Mouse (Mus musculus) layer of hippocampus, adult 9-10 months (tissue): ENCODE results near the gene Lrrc66.
"Not testable (repeated sequence)": the region's sequence is repeated elsewhere in the genome, so short reads cannot be mapped to it uniquely, and the experiment has no call there.

Experiments
- DNase-seq: peaks from one replicate; pipeline ENCODE4 v3.0.0; 2022; ENCODE audit warnings: low spot score

Gene Lrrc66

DNA sequence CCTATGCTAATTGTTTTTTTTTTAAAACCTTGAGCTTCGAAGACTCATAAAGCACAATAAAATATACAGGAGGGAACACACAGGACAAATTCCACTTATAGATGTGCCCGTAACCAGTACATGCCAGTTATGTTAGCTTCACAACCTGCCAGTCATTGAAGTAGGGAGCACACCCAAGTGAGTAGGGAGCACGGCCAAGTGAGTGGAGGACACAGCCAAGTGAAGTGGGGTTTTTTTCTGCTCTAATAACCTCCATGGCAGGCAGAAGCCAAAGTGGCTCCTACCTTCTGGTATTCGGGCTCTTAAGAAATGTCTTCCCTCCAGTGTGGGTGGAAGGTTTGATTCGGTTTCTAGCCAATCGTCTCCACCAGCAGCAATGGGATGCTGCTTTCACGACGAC, 19.0 kb downstream of the Lrrc66 start:
- no peak for DNase-seq

DNA sequence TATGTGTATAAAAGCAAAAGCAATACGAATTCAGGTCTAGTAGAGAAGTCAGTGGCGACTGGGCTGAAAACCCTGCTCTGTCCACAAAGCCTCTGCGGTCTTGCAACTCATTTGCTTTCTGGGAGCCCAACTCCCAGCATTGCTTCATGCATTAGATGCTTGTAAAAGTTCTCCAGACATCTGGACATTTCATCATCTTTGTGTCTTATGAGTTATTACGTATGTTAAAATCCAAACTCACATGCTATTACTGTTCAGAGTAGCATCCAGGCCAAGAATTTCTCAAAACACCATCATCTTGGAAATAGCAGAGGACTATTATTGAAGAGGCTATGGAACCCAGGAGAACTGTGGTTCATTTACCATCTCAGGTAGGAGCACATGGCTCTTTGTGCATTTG, 21.3 kb downstream of the Lrrc66 start:
- no peak for DNase-seq

DNA sequence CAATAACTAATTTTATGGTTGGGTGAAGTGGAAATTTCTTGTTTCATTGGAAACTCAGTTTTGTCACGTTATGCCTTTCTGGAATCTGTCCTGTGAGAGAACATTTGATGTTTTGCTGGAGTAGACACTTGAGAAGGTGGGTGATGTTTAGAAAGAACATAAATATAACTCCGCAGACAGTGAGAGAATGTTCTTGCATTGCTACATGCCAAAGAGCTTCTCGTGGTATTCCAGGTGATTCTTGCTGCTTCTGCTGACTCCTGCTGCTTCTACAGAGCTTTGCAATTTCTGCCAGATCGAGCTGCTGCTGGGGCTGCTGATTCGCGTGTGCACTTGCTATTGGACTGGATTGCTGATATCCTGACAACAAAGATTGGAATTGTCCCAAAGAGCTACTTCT, 27.4 kb downstream of the Lrrc66 start:
- DNase-seq: no peak

DNA sequence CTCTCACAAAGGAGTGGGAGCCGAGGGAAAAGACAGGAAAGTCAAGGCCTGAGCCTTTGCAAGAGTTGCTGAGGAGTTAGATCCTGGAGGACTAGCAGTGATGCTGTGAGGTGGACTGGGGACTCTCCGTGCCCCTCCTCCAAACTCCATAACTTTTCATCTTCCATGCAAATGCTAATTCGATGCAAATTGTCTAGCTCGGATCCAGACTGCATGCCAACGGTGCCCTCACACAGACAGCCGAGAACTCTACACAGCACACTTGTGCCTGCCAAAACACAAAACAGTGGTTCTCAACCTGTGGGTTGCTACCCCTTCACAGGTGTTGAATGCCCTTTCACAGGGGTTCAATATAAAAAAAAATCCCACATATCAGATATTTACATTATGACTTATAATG, 27.8 kb downstream of the Lrrc66 start:
- DNase-seq: no peak

DNA sequence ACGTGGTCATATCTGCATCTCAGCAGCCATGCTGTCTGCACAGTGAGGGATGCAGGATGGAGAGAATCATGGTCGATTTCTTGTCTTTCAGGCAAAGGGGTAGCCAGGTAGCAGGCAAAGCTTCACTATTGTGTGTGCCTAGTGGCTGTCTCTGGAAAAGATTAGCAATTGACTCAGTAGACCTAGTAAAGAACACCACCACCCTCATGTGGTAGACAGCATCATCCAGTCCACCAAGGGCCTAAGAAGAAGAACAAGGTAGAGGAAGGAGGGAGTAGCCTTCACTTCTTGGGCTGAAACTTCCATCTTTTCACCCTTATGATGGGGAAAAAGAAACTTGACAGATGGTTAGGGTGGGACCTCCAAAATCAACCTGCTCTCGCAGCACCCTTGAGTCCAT, 29.5 kb downstream of the Lrrc66 start:
- DNase-seq: no peak

DNA sequence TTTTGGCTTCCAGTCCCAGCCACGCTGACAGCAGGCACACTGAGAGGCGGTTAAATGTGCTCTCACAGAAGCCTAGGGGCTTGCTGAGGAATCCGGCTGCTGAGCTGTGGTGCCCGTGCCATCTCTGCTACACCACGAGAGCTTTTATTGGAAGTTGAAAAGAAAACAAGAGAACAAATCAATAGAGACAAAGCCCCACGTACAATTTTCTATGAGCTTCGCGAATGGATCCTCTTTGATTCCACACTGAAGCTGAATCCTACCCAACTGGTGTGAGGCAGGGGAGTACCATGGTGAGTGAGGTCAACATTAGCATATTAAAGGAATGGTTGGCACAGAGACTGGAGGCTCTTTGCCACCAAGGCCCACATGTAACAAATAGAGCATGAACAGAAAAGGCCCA, 31.0 kb downstream of the Lrrc66 start:
- DNase-seq: no peak

DNA sequence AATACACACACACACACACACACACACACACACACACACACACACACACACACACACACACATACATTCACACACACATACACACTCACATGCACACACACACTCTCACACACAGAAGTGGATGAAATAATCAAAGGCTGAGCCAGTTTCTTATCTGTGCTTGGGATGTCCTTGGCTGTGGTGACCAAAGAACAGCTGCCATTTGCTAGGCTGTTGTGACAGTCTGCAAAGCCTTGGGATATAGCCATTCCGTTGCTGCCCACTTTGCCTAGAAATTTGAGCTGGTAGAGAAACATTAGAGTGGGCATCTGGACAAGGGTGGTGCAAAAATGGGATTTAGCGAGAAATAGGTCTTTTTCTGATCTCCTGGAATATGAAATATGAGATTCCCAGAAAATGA, 32.3 kb downstream of the Lrrc66 start:
- DNase-seq: no peak

DNA sequence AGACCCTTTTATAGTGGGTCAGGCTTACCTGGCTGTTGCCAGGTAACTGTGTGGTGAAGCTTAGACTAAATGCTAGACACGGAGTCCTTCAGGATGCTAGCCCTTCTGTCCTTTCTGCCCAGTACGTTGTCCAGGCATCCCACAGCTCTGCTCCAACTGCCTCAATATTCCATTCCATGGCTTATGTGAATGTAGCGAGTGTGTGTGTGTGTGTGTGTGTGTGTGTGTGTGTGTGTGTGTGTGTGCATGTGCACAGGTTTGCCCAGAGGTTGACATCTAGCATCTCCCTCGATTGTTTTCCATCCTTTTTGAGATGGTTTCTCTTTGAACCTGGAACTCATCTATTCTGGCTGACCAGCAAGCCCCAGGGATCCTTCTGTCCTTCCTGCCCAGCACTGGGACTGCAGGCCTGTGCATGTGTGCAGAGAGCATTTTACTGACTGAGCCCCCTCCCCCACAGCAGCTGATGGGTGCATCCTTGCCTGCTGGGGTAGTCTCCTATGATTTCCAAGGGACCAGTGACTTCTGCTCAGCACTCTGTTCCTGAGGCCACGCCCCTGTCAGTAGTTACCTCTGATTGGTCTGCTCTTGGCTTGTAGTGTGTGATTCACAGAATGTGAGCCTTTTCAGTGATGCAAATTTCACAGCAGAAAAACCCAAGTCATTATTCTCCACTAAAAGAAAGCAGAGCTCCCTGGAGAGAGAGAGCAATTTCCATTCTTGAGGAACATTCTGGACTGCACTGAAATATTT, 33.2 kb downstream of the Lrrc66 start:
- DNase-seq: no peak

DNA sequence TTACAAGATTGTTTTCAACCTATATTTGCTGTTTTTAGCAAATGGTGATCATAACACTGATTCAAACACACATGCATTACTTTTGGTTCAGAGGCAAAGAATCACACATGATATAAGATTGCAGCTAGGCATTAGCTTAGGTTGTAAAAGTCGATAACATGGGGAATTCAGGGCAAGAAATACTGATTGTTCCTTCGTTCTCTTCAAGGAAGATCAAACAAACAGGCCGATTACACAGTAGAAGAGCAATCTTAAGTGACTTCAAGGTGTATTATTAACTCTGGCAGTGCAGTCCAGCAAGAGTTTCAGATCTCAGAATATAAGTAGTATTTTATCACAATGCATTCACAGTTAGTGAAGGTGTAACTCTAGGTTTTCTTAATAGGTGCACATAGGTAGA, 45.2 kb downstream of the Lrrc66 start:
- DNase-seq: no peak

DNA sequence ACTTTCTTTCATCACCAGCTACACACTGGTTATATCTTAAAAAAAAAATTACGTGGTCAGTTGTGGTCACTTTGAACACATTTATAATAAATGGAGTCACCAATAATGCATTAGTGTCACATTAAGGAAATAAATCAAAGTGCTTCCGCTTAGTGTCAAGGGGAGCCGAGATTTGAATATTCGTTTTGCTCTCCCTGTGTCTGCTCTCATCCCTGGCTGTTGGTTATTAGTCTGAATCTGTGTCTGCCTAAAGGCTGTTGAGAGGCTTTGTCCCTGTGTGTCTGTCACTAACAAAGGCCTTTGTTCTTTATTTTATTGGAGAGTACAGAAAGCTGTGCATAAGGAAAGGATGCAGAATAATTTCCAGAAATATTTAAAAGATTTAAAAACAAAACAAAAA, 45.7 kb downstream of the Lrrc66 start:
- DNase-seq: no peak

DNA sequence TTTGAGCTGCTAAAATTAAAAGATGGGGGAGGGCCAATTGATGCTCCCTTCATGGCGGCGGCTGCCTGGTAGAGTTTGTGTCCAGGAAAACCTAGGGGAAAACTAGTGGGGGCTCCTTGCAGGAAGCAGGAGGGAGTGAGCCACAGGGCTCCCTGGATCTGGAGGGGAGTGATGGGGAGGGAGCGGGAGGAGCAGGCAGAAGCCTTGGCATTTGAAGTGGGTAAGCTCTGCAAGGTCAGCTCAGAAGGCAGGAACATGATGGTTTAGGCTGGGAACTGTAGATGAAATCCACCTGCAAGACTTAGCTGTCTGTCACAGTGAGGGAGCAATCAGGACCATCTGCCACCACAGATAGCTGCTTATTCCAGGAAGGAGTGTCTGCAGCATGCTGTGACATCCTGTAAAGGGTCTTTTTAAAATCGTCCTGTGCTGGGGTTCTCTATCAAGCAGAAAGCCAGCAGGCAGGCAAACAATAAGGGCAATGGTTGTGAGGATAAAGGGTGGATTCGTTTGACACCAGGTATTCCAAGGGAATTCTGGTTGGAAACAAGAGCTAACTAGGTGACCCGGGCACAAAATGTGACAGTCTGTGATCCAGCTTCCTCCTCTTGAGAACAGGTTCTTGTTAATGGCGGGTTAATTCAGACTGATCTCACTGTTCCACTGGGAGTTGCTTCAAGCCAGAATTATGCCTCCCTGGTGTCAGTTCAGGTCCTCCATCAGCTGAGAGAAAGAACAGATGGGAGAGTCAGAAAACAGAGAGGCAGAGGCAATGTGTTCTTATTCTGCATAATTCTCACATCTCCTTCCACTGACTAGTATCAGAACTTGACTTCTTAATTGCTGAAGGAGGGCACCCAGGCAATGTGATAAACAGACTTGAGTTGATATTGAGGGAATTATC, 46.9 kb downstream of the Lrrc66 start:
- DNase-seq: no peak

DNA sequence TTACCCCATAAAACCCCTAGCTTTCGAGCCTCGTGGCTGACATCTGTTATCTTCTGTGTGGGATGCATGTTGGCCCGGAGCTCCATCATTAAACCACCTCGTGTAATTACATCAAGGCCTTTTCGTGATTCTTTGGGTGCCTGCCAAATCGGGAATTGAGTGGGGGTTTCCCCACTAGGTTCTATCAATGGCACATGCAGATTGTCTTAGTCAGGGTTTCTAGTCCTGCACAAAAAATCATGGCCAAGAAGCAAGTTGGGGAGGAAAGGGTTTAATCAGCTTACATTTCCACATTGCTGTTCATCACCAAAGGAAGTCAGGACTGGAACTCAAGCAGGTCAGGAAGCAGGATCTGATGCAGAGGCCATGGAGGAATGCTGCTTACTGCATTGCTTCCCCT, 48.3 kb downstream of the Lrrc66 start:
- not testable (repeated sequence) for DNase-seq

DNA sequence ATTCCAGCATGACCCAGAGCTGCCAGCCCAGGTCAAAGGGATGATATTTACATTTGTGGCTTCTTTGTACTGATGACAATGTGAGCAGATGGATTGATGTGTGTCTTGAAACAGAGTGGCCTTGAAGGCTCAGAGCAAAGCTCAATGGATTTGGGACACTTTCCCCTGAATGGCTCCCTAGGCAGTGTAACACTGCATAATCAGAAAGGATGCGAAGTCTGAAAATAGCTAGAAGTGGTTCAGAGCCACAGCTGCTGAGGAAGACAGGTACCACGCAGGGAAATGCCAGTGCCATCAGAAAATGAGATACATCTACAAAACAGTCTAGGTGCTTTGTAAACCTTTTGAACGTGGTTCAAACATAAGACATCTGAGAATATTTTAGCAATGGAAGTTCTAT, 54.2 kb downstream of the Lrrc66 start:
- DNase-seq: no peak

DNA sequence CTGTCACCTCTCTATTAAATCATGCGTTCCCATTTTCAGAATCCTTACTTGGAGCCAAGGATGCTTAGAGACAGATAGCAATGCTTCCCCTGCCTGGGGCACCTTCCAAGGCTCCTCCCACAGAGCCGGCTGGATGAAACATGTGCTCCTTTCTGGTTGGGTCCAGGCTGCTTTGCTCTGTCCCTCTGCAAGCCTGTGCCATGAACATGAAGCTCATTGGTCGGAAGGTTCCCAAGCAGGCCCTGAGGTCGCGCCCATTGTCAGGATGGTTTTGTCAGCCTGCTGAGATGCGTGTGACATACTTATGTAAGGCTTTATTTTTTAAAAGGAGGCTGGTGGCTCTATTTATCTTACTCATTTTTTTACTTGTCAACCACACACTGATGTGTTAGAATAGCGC, 55.6 kb downstream of the Lrrc66 start:
- DNase-seq: no peak

DNA sequence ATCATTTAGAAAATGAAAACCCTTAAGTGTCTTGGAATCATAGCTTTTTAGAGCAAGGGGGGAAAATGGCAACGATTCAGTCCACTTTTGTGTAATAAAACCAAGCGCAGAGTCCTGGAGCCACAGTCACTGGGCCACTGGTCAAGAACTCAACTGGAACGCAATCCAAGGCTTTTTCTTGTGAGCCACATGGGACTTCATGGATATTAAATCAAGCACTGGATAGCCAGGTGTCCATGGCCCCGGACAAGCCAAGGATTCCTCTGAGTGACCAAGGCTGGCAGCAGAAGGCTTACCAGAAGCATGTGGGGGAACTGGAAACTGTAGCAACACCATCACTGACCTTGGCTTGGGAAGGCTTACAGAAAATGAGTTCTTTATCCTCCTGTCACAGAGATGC, 57.7 kb downstream of the Lrrc66 start:
- DNase-seq: no peak

DNA sequence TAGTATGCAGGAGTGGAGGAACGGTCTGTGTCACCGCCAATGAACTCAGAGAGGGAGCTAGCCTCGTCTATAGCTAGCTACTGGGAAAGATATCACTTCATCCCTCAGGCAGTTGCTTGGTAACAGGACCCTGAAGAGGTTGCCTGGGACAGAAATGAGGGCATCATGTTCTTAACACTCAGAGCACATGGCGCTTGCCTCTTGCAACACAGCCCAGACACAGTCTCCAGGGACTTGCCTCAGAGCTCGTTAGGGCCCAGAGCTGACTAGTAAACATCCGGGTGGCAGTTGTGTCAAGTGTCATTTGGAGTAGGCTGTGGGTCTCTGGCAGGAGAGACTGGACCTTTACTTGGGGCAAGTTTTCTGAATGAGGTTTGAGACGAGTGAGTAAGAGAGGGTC, 58.5 kb downstream of the Lrrc66 start:
- DNase-seq: no peak

DNA sequence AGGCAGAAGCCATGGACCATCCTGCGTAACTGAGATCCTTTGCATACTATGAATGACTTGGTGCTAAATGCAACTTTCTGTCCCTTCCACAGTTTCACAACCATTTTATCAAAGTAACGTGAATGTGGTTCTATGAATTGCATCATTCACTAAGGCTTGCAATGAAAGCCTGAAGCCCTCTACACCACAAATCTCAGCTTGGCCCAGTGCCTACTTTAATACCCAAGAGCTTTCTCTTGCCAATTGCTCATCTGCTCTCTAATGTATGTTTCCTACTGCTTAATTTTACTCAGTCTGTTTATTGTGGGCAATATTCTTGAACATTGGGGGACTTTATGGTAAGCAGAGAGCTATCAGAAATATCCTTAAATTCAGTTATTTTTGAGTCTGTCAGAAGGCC, 59.5 kb downstream of the Lrrc66 start:
- DNase-seq: no peak

DNA sequence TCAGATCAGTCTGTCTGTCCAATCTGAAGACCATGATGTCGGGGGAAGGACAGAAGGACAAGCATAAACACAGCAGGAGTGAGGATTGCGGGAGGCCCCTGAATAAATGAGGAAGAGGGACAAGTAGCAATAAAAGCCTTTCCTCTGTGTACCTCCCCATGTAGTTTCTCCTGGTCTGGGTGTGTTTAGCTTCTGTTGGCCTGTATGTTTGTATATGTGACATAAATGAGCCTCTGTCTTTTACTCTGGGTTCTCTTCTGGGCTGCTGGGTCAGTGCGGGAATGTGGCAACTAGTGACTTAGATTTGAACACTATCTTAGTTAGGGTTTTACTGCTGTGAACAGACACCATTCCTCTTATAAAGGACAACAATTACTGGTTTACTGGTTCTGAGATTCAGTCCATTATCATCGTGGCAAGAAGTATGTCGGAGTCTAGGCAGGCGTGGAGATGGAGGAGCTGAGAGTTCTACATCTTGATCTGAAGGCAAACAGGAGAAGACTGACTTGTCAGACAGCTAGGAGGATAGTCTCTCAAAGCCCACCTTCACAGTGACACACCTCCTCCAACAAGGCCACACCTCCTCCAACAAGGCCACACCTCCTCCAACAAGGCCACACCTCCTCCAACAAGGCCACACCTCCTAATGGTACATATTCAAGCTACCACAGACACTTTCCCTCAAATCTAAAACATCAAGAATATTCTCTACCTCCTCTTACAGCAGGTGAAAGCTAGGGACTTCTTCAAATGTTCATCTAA, 60.8 kb downstream of the Lrrc66 start:
- no peak for DNase-seq

DNA sequence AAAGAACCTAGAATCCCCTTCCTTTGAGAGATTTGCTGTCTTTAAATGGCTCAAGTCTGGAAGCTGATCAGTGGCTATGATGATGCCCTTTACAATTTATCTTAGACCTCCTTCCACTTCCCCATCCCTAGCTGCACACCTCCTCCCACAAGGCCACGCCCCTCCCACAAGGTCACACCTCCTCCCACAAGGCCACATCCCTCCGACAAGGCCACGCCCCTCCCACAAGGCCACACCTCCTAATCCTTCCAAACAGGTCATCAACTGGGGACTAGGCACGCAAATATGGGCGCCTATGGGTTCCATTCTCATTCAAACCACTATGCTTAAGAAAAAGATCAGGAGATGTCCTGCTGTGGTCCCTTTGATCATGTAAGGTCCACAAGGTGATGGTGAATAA, 63.1 kb downstream of the Lrrc66 start:
- DNase-seq: no peak

DNA sequence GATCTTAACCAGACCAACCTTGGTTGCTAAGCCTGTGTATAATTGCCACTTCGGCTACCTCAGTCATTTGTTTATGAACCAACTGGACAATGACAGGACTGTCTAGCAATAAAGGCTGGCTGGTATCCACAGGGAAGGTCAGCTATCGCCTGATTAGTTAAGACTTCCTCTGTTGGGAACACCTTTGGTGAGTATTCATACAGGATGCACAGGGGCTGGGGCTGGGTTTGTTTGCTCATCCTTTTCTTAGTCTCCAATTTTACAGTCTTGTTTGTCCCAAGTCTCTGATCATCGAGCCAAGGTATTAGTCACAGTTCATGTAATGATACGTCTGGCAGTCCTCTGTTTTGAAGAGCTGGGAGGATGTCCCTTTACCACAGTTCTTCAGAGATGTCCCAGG, 65.4 kb downstream of the Lrrc66 start:
- no peak for DNase-seq

DNA sequence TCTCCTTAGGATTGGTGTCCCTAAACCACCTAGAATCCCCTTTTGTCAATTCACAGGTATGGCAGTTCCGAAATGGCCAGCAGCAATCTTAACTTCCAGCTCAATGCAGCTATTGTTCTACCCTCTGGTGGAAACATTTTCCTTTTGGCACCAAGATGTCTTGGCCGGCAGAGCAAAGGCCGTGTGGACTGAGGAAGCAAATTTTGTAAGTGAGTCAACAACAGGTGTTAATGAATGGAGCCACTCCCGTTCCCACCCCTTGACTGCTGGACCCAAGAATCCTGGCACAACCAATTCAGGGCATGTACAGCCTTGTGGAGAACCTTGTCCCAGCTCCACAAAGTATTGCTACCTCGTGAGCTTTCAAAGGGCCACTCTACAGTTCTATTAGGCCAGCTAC, 66.2 kb downstream of the Lrrc66 start:
- no peak for DNase-seq

DNA sequence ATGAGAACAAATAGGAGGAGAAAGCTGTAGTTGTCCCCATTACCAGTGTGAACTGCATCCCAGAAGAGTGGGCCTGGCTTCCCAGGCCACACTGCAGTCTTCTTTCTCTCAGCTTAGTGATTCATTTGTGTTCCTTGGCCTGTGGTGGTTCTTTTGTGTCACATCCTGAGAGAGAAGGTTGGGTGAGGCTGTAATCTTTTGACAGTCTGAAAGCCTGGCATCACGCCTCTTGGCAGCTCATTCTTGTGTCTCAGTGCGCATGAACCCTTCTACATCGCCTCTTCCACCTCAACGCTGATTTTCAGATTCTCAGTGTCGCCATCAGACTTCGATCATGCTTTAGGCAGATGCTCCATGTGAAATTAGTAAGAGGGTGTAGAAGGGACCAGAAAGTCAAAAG, 68.3 kb downstream of the Lrrc66 start:
- no peak for DNase-seq

DNA sequence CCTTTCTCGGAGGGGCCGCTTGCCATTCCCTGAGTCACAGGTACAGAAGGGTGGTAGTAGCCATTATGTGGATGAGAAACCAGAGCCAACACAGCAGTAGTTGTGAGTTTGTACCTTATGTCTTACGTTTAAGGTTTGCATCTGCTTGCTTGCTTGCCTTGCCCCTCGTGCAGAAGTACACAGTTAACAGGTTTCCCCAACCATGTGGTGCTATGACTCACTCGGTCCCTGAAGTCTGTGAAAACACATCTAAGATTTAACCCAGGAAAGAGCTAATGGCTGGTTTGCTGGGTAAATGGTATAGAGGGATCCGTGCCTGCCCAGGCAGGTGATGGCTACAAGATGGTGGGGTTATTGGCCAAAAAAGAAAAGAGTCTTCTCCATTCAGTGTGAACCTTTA, 73.6 kb downstream of the Lrrc66 start:
- DNase-seq: no peak
